Mouse (Mus musculus) T-helper 2 cell (primary cell): ENCODE measurements around the gene Cxcr6.

Experiments
- in situ Hi-C: fragments of 300-600 bp; cut with MboI, MseI; formaldehyde crosslinking; loops from one replicate; pipeline ENCODE4 v1.15.1; 2025; ENCODE audit warnings: high pct_unique_total_duplicates

The Cxcr6 gene

DNA sequence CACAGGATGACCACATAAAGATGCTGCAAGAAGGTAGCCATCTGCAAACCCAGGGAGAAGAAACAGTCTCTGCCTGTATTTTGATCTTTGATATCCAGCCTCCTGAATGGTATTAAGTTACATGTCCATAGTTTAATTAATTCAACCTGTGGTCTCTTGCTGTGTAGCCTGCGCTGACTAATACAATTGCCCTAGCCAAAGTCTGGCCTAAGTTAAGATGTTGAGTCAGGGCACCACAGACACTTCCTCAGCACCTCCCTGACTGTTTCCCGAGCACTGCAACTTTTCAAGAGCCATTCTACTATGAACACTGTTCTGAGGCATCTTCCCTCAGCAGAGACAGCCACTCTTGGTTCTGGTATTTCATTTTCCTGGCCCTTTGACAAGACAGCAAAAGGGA lies 12.3 kb downstream of the Cxcr6 start:
- in situ Hi-C loops: no loop called here

DNA sequence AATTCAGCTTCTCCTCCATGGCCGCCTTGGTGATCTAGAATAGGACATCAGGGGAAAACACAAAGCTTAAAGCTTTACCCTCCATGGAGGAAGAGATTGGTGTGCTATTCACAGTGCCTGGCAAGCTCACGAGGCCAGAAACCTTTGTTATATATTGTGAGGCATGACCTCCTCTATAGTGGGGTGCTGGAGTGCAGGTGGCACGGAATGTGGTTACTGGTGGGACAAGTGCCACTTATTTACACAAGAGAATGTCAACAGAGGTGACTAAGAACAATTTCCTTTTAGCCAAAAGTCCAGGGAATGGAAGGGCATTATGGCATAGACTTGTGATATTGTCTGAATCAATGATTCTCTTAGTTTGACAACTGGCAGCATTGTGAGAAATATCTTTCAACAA lies 20.4 kb downstream of the Cxcr6 start:
- in situ Hi-C loops: no loop called here

DNA sequence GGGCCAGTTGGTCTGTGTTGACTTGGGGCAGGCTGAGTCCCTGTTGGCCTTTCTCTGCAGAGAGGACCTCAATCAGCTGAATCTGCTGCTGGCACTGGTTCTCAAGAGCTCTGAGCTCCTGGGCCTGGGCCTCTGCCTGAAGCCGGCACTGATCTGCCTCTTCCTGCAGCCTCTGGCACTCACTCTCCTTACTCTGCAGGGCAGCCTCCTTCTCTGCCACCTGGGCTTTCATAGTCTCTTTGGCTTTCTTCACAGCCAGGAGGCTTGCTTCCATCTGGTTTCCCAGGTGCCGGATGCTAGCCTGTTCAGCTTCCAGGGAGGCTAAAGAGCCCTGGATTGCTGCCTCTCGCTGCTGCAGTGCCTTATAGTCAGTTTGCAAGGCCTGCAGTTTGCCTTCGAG lies 22.6 kb downstream of the Cxcr6 start:
- in situ Hi-C loops: no loop called here

DNA sequence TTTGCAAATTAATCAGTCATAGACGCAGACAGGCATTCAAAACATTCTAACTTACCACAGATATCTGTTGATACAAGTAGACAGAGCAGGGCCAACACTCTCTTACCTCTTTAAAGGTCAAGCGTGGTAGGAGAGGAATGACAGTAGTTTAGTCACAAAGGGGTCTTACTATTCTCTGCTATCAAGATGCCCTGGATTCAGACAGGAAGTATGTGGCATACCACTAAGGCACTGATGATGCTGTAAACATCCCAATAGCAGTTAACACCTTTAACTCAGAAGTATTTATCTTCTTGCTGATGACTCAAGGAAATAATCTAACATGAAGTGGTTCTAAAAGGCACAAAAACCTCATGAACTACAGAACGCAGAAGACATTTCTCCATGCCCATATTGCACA lies 29.6 kb downstream of the Cxcr6 start:
- in situ Hi-C loops: no loop called here

DNA sequence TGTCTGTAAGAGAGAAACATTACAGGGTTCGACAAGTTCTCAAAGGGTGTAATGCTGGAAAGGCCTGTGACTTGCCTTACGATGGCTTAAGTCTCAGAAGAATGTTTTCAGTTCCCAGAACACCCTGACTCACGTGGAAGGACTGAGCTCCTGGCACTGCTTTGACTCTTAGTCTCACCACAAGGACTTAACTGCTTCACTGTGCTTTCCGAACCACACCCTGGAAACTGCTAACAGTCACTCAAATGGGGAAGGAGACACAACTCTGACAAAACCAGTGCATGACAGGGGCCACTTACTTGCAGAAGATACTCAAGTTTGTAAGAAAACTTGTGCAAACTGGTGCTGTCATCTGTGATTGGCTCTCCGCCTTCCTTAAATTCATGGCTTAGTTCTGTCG lies 34.0 kb downstream of the Cxcr6 start:
- in situ Hi-C loops: loop anchor here (10.0 kb wide), 1 partner anchor 115 kb away; no protein-coding TSS in a partner anchor

DNA sequence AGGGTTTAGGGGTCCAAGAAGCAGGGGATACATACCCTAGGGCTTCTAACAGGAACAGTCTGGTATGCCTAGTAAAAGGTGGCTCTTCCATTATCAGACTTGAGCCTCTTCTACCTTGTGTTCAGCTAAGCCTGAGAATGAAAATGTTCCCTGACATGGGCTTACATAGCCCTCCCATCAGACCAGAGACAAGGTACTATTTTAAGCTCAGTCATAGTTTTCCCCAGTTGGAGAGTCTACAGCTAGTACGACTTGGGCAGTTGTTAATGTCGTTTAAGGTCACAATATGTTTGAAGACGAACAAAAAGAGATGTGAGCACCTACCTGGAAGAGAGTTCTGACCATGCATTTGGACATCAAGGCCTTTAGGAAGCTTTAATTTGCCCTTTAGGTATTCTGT lies 38.2 kb downstream of the Cxcr6 start:
- in situ Hi-C loops: loop anchor here (10.0 kb wide), 1 partner anchor 120 kb away; no protein-coding TSS in a partner anchor

DNA sequence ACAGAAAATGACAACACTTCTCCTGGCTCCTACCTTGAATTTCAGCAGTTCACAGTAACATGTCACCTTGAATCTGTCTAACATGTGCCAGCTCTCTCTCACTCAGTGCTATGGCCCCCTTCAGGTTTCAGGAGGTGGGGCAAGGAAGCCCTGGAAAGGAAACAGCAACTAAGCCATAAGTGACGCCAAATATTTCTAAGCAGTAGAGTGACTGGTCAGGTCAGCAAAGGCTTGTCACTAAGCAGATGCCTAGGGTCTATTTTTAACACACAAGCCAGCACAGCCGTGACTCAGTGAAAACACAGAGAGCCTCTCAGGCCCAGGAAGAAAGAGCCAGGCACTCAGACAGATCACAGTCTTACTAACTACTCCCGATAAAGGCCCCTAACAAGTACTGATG lies 38.8 kb downstream of the Cxcr6 start:
- in situ Hi-C loops: loop anchor here (10.0 kb wide), 1 partner anchor 120 kb away; no protein-coding TSS in a partner anchor

DNA sequence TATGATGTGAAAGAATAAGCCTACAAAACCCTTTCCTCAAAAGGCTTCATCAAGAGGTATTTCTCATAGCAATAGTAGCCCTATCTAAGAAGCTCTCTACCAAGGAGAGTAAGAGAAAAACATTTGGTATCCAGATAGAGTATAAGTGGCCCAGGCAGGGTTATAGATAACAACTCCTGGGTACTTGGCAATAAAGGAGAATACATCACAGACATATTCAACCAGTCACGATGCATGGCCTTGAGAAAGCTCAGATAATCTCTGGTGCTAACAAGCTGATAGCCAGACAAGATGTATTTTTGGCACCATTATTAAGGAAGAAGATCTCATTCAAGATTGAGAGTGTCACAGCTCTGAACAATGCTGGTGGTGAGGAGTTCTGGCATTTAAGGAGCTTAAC lies 40.2 kb downstream of the Cxcr6 start:
- in situ Hi-C loops: loop anchor here (10.0 kb wide), 1 partner anchor 122 kb away; no protein-coding TSS in a partner anchor

DNA sequence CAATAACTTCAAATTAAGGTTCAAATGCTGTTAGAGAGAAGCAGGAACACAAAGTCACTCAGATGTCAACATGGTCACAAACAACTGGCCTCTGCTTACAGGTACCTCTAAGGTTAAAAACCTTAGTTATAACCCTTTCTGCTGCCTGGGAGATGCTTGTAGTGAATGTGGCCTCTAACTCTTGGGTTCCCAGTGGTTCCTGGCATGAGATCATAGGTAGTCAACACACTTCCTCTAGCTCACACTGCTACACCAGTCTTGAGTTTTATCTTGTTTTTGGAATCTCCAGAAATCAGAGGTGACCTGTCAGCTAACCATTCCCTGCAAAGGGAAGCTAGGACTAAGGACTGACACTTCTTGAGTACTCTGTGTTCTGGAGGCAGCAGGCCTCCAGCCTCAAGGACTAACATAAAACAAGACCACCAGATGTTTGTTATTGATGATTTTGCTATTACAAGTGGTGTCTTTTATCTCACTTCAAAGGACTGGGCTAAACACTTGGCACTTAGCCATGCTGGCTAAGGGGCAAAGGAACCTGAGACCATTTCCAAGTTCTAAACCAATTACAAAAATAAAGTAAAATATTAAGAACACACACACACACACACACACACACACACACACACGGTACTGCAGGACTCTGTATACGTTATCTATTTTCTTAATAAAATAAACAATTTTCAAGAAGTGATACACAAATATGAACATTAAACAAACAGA lies 43.9 kb downstream of the Cxcr6 start:
- in situ Hi-C loops: loop anchor here (10.0 kb wide), 2 partner anchors 75 to 125 kb away; no protein-coding TSS in a partner anchor

DNA sequence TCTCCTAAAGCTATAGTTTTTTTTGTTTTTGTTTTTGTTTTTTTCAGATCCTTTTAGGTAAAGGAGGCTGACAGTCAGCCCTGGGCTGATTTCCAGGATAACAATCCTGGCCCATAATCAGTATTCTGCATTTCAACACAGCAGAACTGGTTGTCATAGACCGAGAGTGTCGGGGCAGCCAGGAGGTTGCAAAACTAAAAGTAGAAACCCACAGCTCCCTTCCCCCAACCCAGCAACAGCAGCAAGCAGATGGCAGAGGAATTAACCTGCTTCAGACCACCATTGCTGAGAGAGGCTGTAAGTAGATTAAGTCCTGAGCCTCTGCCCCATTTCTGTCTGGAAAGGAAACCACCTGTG lies 44.4 kb downstream of the Cxcr6 start:
- in situ Hi-C loops: loop anchor here (10.0 kb wide), 1 partner anchor 74 kb away; no protein-coding TSS in a partner anchor

DNA sequence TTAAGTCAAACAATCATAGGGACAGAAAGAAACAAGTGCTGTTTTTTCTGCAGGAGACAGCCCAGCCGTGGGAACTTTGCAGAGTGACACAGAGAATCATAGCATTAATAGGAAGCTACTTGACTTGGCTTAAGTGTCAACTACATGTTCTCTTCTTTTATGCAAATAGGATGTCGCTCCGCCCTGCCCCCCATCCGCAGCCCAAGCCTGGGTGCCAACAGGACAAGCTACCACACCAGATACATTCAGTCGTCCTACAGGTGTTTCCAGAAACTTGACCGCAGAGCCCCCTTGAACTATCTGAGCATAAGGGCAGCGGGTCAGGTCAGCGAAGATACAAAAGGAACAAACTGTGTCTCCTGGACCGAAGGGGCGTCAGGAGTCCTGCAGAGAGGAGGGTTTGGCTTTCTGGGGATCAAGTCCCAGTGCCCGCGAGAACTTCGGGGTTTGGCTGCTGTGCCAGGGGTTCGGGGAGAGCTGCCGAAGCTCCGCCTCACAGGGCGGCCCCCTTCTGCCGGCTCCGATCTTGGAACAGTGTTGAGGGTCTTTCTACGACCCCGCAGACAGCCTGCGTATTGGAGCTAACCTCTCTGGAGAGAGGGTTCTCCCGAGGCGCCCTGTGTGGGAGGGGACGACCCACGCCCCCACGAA lies 44.9 kb downstream of the Cxcr6 start:
- in situ Hi-C loops: loop anchor here (10.0 kb wide), 1 partner anchor 74 kb away; no protein-coding TSS in a partner anchor

DNA sequence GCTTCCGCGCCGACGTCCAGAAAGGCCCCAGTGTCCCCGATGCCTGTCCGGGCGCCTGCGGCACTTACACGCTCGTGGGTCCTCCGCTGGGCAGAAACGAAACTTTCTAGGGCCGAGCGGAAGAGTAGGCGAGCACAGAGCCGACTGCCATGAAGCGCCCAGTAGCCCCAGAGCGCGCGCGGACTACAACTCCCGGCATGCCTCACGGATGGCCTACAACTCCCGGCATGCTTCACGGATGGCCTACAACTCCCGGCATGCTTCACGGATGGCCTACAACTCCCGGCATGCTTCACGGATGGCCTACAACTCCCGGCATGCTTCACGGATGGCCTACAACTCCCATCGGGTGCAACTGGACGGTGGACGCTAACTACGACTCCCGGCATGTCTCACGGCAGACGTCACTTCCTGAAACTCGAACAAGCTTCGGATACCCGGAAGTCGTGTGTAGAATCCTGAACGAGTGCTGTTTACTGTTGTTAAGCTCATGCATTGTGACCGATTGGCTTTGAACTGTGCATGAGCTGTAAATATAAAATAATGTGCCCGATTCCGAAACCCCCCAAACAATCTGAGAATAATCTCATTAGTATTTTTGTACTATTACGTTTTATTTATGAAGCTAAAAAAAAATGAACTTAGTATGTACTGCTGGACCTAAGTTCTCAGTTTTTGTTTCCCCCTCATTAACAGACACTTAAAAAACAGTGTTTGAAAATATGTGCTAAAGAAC lies 45.6 kb downstream of the Cxcr6 start, which contains the start of gene Fyco1:
Gene Fyco1 (minus strand): TSS at position 187 of the 736 bp plus-strand sequence.
- in situ Hi-C loops: loop anchor here (10.0 kb wide), 1 partner anchor 73 kb away; no protein-coding TSS in a partner anchor

DNA sequence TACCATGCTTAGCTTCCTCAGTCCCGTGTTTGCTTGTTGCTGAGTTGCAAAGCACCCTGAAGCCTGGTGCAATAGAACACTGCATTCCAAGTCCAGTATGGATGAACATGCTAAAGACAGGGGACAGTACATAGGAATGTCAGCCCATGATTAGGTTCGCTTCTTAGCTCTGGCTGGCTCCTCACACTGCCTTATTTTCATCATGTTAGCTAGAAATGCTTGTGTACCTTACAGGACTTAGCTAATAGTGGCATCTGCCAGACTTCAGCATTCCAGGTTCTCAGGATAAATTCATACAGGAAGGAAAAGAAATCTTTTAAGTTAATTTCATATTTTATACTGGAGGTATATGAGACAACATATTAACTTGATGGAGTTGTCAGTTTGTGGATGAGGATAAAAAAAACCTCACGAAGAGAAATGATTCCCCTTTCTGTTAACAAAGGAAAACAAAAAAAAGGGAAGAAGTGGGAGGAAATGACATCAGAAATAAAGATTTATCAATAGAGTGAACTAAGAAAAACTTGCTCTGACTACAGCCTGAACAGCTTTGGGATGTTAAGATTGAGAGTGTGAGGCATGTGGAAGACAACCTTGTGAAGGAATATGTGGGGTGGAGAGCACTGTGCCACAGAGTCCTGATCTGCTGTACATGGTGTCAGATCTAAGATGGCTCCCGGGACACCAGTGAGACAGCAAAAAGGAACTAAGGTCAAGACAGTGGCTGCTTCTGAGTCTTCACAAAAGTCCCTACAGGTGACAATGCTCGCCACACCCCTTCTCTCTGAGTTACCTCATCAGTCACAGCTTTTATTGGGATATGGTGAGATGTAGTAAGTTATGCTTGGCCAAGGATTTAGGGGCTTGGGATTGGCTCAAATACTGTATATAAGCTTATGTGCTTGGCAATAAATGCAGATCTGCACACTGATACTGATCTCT lies 46.4 kb downstream of the Cxcr6 start:
- in situ Hi-C loops: loop anchor here (10.0 kb wide), 1 partner anchor 72 kb away; no protein-coding TSS in a partner anchor

DNA sequence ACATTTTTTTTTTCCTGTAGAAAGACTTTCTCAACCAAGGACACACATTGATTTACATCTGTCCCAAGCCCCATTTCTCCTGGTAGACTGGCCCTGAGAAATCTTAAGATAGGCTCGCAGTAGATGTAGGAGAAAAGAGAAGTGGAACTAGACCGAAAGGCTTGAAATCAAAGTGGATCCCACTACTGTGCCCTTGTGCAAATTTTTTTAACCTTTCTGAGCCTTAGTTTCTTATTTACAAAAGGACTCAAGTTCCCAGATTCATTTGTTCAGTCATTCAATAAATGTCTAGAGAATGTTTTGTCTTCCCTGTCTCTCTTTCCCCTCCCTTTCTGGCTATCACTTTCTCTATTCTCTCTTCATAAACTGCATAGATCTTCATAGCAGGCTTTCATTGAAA lies 50.6 kb downstream of the Cxcr6 start:
- in situ Hi-C loops: loop anchor here (10.0 kb wide), 1 partner anchor 68 kb away; no protein-coding TSS in a partner anchor
